Mouse (Mus musculus) cerebellum, adult 8-10 months (tissue): ENCODE data around the gene Csrp2.
A peak's percentile ranks its signal among the peaks of the same experiment; 100 is the strongest.

Experiments used
- DNase-seq: peaks from one replicate; pipeline ENCODE4 v3.0.0; 2022

The Csrp2 gene

DNA sequence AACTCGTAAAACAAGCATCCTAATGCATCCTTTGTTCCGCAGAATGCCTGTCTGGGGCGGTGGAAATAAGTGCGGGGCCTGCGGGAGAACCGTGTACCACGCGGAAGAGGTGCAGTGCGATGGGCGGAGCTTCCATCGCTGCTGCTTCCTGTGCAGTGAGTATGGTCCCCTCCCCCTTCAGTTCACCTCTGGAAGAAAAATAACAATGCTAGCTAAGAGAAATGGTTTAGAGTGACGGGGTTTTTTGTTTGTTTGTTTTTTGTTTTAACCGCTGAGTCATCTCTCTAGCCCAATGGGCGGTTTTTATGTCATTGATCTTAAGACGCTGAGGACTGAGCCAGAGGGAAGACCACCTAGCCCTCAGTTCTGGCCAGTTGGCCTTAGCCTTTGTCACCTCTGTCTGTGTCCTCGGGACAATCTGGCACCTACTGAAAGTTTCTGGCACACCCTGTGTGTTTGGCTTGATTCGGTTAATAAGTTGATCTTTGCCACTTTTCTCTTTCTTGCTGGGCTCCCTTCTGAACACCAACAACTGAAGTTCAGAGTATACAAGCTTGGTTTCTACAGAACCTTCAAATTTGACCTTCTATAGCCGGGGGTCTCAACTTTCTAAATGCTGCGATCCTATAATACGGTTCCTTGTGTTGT, 12.4 kb downstream of the Csrp2 start:
- no peak for DNase-seq

DNA sequence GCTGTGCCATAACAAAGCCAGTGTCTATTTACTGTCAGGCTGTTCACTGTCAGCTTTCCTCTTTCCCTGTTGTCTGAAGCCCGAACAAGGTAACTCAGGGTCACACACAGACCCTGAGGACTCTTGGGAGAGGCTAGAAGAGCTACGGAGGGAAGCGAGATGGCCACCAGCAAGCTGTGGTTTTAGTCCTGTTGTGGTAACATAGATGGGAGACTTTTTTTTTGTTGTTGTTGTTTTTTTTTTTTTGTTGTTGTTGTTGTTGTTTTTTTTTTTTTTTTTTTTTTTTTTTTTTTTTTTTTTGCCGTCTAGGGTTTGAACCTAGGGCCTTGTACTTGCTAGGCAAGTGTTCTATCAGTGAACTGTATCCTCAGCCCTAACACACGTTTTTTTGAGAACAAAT, 14.0 kb downstream of the Csrp2 start:
- no peak for DNase-seq

DNA sequence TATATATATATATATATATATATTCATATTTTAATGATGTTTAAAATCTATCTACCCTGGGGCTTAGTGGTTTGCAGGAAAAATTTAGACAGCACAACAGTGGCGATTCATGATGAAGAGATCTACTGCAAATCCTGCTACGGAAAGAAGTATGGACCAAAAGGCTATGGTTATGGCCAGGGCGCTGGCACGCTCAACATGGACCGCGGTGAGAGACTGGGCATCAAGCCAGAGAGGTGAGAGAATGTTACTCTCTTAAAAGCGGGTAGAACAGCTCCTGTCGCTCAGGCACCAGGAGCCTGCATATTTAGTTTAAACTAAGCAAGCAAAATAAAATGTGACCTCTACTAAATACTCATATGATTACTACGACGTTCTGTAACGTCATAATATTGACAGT, 15.5 kb downstream of the Csrp2 start:
- DNase-seq = no peak

DNA sequence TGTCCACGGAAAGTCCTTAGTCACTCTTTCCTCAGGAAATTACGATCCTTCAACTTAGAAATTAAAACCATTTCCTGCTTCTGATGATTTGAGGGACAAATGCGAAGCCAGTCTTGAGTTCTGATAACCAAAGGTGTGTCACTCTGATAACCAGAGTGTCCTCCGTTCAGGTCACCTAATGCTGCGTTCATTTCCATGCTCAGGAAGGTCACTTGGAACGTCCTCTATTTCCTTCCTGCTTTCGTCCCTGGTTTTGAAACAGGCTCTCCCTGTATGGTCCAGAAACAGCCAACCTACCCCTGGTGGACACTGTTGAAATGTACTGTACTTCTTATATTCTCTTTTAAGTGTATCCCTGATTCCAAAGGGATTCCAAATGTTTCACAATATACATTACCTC, 16.1 kb downstream of the Csrp2 start:
- DNase-seq = no peak

DNA sequence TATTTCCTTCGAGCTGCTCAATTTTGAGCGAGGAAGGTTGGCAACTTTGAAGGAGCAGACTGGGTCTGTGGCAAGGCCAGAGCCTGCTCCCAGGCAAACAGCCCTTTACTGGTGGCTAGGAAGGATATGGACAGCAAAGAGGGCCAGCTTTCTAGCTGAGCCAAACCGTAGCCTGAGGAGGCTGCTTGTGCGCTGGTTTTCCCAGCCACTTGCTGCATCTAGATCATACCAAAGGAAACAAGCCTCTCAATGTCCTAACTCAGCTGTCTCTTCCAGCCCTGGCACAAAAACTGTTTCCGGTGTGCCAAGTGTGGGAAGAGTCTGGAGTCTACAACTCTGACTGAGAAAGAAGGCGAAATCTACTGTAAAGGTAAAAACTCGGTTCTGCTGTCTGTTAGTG, 18.8 kb downstream of the Csrp2 start:
- no peak for DNase-seq

DNA sequence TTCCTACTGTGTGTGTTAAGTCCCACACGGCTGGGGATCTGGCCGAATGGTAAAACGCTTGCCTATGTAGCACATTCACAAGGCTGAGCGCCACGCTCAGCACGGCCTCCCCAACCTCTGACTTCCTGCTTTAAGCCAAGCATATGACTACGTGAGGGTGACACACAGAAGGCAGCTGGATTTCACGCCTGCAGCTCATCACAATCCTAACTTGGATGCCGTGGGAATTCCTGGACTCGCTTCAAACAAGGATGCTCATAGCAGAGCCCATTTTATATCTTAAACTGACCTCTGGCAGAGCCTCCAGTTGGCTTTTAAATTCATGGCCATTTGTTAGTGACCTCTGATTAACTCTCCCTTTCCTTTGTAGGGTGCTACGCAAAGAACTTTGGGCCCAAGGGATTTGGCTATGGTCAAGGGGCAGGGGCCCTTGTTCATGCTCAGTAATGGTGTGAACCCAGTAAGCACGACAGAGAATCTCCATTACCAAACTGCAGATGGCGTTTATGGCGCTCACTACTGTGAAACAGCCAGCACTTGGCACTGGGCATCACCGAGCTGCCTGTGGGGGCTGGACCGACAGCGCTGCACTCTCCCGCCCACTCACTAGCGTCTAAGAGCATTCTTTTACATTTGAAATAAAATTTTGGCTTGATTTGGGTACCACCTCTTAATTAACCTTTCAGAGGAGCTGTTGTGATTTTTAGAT, 19.4 kb downstream of the Csrp2 start:
- peak; percentile 64 for DNase-seq

DNA sequence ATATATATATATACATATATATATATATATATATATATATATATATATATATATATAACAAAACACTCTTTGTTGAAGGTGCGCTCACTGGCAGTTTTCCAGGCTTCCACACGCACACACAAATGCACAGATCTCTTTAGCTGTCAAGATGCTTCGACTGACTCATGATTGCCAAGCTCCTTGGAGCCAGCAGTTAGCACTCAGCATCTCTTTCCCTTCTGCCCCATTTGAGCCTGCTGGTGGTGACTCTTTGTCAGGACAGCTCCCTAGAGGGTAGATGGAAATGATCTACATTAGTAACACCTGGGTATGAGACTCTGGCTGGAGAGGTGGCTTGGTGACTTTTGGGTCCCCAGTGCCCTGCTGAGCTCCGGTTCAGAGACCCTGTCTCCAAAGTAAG, 20.1 kb downstream of the Csrp2 start:
- DNase-seq = no peak

DNA sequence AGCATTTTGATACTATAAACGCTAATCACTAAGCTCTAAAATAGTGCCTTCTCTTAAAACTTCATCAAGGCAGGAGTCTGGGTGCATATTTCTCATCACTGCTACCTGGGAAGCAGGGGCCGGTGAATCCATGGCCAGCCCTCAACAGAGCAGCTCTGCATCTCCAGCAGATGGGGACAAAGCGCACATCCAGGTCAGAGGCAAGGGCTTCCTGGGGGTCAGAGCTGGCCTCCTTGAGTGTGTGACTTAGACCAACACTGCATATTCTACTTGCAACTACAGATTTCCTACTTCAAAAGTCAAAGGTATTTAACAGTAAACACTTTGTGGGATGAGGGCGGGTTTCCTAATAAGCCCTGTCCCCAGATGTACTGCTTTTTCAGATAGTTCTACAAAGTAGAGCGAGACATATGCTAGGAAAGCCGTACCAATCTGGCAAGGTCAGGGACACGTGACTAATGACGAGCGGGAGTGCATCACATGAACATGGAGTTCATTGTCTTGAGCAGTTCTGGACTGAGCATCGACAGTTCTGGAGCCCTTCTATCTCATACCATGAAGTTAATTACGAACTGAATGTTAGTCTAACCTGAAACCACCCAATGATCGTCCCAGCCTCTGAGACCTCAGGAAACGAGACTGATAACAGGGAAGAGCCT, 21.3 kb downstream of the Csrp2 start:
- DNase-seq = no peak

DNA sequence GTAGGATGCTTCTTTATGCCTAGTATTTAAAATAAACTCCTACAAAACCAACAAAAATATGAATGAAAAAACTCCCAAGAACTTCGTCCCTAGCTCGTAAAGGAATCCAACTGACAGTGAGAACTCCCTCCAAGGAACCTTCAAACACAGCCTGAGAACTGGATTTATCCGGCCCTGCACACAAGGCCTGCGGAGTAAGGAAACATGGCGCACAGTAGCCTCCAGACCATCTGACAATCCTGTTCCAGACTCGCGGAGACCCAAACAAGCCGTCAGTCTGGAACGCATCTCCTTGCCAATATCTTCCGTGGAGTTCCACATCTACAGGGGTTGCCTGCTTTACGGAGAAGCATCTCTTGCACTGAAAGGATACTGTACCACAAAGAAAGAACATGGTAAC, 22.4 kb downstream of the Csrp2 start:
- no peak for DNase-seq

DNA sequence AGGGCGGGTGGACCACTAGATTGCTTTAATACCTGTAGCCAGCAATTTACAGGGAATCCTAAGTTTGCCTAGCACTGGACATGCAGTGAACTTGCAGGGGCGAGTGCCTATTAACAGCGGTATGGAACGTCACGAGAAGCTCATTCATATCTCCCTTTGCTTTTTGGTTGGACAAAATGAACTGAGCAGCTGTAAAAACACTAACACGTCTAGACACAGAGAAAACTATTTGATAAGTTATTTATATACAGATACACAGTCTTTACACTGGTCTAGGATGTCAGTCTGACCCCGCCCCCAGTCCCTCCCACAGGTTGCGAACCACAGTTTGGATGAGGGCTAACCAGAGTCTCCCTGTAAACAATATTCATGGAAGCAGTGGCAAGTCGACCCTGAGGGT, 23.2 kb downstream of the Csrp2 start:
- DNase-seq = no peak

DNA sequence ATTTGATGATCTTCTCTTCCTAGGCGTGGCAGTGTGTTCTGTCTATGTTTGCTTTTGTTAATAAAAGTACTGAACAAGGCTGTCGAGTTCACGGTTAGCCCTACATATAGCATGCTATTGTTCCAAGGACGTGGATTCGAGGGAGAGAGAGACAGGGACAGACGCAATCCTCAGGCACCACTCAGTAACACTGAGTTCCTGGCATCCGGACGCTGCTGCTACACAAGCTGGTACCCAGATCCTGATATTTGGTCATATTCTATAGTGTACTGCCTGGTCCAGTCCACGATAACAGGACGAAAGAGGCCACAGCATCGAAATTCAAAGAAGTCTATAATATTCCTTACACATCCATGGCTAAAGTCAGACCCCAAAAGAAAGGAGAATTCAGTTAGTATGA, 24.6 kb downstream of the Csrp2 start:
- DNase-seq = no peak

DNA sequence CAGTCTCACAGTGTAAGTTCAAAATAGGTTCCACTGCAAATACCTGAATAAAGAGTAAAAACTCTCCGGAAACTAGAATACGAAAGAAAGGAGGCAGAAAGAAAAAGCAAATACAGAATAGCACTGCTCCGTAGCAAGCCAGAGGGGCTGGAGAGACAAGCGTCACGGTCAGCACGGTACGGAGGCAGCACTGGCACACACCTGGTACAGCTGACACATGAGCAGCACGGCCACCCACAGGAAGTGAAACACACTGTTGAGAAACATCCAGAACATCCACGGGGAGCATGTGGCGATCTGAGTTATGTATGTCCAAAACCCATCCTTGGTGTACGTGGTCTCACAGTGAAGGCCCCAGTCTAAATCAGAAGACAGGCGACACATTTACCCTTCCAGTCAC, 26.4 kb downstream of the Csrp2 start:
- no peak for DNase-seq

DNA sequence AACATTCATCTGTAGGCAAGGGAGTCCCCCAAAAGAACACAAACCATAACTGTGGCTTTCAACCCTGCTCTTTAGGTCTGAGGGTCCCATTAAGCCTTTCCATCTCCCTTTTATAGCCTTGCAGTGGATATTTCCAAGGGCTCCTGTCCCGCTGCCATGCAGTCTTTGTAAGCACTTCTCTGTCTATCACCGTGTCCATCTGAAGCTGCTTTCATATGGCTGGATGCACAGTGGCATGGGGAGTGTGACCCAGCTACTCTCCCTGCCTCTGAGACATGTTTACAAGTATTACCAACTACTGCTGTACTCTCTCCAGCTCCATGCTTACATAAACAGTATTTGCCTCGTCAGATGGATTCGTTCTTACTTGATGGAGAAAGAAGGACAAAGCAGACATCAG, 28.0 kb downstream of the Csrp2 start:
- no peak for DNase-seq

DNA sequence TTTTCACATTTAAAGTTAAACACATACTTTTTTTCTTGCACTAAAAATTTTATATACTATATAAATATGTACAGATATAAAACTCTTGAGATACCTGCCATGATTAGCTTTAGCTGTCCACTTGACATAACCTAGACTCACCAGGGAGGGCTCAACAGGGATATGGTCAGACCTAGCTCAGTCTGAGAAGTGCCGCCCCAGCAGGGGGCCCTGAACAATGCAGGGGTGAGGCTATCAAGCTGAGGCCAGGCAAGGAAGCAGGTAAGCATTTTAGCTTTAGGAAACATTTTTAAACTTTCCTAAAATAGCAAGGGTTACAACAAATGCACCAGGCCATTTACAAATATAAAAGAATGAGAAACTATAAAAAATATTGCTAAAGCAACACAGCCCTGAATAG, 31.5 kb downstream of the Csrp2 start:
- no peak for DNase-seq

DNA sequence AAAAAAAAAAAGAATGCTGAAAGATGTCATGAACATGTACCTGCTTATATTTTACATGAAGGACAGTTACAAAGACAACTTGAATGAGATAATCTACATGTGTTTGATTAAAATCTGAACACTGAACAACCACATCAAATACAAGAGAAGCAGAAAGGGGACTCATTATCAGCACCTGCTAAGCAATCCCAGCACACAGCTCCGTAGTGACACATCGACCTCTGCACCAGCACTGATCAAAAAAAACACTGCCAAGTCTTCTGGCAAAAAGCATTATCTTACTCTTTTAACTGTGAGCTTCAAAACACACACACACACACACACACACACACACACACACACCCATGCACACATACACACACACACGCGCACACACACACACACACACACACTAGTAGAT, 32.2 kb downstream of the Csrp2 start:
- no peak for DNase-seq

DNA sequence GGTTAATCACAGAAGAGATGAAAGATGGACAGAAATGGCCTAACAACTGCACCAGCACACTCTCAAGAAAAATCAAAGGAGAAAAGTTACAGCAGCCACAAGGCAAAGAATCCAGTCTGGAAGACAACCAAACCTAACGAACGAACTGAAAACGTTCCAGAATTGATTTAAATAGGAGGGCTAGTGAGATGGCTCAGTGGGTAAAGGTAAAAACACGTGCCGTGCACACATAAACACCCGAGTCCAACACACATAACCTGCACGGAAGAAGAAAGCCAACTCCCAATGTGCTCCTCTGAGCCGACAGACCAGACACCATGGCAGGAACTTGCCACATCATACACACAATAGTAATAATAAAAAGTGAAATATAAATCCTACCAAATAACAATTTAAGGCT, 32.7 kb downstream of the Csrp2 start:
- no peak for DNase-seq

DNA sequence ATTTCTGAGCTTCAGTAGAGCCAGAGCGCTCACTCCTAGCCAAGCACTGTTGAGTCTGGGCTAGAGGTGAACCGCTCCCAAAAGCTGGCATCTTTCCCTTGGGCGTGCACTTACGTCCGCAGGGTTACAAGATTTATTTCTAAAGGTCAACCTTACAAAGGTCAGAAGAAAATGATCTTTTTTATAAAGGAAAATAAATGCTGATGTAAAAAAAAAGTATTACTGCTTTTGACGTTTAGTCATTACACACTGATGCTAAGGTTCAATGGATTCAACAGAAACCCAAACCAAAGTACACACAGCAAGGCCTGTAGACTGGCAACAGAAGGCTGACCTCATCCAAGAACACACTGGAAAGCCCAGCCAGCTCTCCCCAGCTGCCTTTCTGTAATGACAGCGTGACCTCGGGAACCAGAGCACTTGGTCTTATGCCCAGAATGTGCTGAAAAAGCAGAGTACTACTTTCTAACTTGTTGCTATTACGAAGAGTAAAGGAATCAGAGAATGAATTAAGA, 33.4 kb downstream of the Csrp2 start:
- DNase-seq = peak; percentile 23

DNA sequence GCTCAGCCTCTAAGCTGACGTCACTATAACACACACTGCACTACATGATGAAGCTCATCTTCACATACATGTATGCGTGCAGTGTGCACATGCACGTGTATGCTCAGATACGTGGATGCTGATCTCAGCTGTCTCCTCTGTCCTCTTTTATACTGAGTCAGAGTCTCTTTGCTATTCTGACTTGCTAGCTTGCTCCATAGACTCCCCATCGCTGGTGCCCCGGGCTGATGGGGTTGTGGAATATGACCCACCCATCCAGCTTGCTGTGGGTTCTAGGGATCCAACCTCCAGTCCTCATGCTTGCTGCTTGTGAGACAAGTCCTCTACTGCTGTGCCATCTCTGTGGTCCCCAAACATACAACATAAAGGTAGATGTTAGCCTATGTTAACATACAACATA, 39.3 kb downstream of the Csrp2 start:
- no peak for DNase-seq

DNA sequence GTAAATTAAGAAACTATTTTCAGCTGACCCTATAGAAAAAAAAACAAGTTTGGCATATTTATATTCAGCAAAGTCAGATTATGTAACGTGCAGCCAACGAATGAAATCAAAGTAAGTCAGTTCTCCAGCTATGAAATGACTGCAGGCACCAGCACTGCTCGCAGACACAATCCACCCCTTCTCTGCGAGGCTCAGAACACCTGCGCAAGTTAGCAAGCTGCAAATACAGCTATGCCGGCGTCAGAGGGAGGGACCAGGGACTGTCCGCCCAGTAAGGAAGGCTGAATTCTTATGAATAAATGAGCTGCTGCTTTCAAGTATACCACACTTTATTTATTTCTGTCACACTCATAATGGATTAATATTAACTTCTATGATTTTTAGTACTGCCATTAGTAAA, 40.2 kb downstream of the Csrp2 start:
- DNase-seq = no peak

DNA sequence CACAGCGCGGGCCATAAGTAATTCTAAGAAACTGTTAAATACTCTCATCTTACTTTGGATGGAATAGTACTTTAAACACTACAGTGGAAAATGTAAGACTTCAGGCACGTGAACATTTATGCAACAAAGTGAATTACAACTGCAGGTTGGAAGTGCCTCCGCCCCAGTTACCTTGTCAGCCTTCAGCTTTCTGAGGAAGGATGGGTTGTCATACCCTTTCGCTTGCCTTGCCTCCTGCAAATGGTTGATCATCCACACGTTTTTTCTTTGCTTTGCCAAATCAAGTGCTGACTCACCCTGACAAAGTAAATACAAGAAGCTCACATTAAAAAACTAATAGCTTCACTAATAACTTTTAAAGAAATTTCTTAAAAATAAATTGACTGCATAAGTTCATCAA, 41.3 kb downstream of the Csrp2 start:
- no peak for DNase-seq

DNA sequence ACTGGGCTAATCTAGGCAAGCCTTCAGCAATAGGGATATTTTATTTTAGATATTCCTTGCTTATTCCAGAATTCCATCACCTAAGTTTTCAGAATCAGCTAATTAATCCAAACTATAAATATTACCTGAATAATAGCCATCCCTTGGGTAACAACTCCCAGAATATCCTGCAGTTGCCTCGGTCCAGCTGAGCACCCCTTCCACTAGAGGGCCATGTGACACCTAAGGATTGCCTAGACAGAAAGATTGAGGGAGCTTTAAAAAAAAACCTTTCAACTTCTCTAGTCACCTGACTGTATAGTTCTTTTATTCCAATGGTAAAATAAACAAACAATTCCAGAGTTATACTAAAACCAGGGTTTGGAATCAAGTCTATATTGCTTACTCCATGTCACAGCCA, 42.6 kb downstream of the Csrp2 start:
- DNase-seq = no peak

DNA sequence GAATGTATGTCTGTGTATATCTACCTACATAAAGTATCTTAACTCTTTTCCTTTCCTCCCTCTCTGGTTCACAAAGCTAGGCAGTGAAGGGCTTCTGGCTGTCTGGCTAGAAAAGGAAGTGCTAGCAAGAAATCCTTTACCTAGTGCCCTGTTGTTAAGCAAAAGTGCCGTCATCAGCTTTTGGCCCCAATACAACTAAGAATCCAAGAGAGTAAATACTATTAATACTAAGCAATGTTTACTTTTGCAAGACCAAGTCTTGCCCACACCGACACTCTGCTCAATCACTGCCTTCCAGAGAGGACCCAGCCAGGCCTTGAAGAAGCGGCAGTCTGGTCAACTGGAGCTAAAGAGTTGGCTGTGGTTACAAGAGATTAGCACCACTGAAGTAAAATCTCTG, 51.5 kb downstream of the Csrp2 start:
- no peak for DNase-seq

DNA sequence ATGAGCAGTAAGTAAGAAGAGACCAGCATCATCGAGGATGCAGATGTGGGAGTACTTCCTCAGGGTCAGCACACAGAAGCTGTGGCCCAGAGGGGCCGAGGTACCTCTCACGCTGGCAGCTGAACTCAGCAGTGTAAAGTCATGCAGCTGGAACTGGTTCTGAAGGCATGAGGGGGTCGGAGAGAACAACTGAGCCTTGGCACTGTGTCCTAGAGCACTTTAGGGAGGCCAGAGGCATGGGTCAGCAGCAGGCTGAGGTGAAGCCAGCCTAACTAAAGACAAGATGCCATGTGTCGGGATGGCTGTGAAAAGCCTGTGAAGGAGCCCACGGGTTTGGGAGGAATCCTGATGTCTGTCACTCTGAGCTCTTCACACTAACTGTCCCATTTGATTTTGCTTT, 51.9 kb downstream of the Csrp2 start:
- no peak for DNase-seq

DNA sequence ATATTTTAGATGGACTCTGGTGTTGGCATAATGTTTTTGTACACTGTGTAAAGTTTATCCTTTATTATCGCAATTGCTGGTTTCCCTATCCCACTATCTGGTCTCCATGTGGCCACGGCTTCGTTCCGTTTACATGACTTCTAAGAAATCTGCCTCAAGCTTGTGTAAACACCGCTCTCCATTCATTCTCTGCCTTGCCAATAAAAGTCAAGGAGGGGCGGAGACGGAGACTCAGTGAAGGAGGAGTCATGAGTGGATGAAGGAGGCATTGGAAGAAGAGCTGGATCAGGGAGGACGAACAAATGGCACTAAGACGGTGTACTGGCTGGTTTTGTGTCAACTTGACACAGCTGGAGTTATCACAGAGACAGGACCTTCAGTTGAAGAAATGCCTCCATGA, 52.4 kb downstream of the Csrp2 start:
- no peak for DNase-seq
